Mouse (Mus musculus) C2C12 (cell line): ENCODE measurements around the gene Hist1h2bj. TPM values are rescaled to one million over a fixed set of nuclear protein-coding genes. Genes with fewer than 3 reads are reported as not detected.

Experiments
- H3K27me3 ChIP-seq: one replicate; pipeline ENCODE4 v1.6.1; 2011; ENCODE audit not compliant: control insufficient read depth, insufficient read depth, insufficient read length
- H3K36me3 ChIP-seq: one replicate; pipeline ENCODE4 v1.6.1; 2011; ENCODE audit not compliant: control insufficient read depth, insufficient read depth
- H3K4me3 ChIP-seq: one replicate; pipeline ENCODE4 v1.5.1; 2011; ENCODE audit warnings: mild to moderate bottlenecking, control low read depth; ENCODE audit not compliant: poor library complexity, insufficient read depth, severe bottlenecking
- H3K79me2 ChIP-seq: one replicate; pipeline ENCODE4 v1.6.1; 2011; ENCODE audit not compliant: control insufficient read depth, insufficient read depth
- H3K79me3 ChIP-seq: one replicate; pipeline ENCODE4 v1.6.1; 2011; ENCODE audit warnings: low read depth, control low read depth
- H3ac ChIP-seq: one replicate; pipeline ENCODE3; 2011; ENCODE audit warnings: low read depth; ENCODE audit not compliant: control insufficient read depth, insufficient read length
- CEBPB ChIP-seq: IDR thresholded peaks from one replicate; pipeline ENCODE4 v1.6.1; 2011; ENCODE audit warnings: low read depth, mild to moderate bottlenecking, control low read depth, moderate library complexity
- CTCF ChIP-seq: IDR thresholded peaks from one replicate; pipeline ENCODE4 v1.5.1; 2011; ENCODE audit not compliant: control insufficient read depth, insufficient read depth, insufficient read length
- FOSL1 ChIP-seq: IDR thresholded peaks from one replicate; pipeline ENCODE4 v1.8.0; 2011; ENCODE audit warnings: mild to moderate bottlenecking, low read length; ENCODE audit not compliant: poor library complexity, insufficient read depth, severe bottlenecking
- MAX ChIP-seq: IDR thresholded peaks from one replicate; pipeline ENCODE4 v1.6.1; 2011; ENCODE audit warnings: mild to moderate bottlenecking, control low read depth
- MYOD1 ChIP-seq: IDR thresholded peaks from one replicate; pipeline ENCODE4 v1.6.1; 2011; ENCODE audit warnings: low read depth; ENCODE audit not compliant: control insufficient read depth, insufficient read length
- MYOG ChIP-seq: IDR thresholded peaks from one replicate; pipeline ENCODE4 v1.6.1; 2011; ENCODE audit not compliant: control insufficient read depth, insufficient read length; ENCODE audit errors: extremely low read depth
- USF1 ChIP-seq: IDR thresholded peaks from one replicate; pipeline ENCODE4 v1.6.1; 2011; ENCODE audit warnings: low read depth, mild to moderate bottlenecking, control low read depth, moderate library complexity
- polyA plus RNA-seq: library from polyadenylated mRNA; unstranded; fragments of >200 nt; fragmentation: generic; extraction: Trizol; gene quantifications from one replicate; pipeline ENCODE4 v1.2.1, GENCODE M21; 2012; ENCODE audit warnings: missing spikeins

Gene Hist1h2bj
- polyA plus RNA-seq, 1 experiment = 6.8 TPM

DNA sequence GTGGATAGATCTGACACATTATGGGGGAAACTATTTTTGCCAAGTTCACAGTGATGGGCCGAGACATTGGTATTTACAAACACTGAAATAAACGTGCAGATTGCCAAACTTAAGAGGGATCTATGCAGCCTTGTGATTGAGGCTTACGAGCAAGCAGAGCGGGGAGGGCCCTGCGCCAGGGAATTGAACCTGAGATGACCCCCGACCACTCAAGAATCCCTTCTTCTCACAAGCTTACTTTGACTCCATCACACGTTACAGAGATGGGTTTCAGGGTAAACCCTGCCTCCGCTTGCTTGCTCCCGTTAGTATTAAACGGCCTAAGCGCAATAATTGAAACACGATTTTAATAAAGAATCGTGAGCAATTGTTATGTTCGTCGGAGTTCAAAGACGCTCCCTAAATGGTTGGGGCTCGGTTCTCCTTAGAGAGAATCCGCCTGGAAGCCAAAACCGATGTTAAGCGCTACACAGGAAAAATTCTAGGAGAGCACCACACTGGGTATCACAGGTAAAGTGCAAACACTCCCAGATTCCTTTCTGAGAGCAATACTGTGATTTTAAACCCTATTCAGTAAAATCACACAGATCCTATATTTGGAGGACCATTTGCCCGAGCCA, 45.7 kb upstream of the Hist1h2bj start:
- no peak for TF ChIP-seq CEBPB
- no peak for TF ChIP-seq MYOG
- TF ChIP-seq MAX = no peak
- no peak for TF ChIP-seq MYOD1
- no peak for TF ChIP-seq CTCF
- no peak for TF ChIP-seq FOSL1
- no peak for TF ChIP-seq USF1
- Histone ChIP-seq H3K79me2 (no peaks in the 10 kb centered on the region), H3K27me3 (no peaks in the 10 kb centered on the region), H3ac (no peak overlapping the region), H3K4me3 (peak overlapping the region; percentile 28), H3K79me3 (no peaks in the 10 kb centered on the region), H3K36me3 (no peaks in the 10 kb centered on the region)

GRCm38 (mm10) chr13:21997821-21998220, 45.2 kb upstream of the Hist1h2bj start:
- Histone ChIP-seq H3K79me3 (no peaks in the 10 kb centered on the region), H3K36me3 (no peaks in the 10 kb centered on the region), H3K4me3 (no peak overlapping the region), H3ac (no peak overlapping the region), H3K27me3 (no peaks in the 10 kb centered on the region), H3K79me2 (no peaks in the 10 kb centered on the region)
- TF ChIP-seq MYOD1 (no peak), CEBPB (no peak), CTCF (no peak), MYOG (no peak), FOSL1 (no peak), MAX (no peak), USF1 (no peak)

GRCm38 (mm10) chr13:21998412-21998811, 44.6 kb upstream of the Hist1h2bj start:
- H3K79me2 ChIP-seq = no peaks in the 10 kb centered on the region
- TF ChIP-seq MAX = no peak
- TF ChIP-seq USF1 = no peak
- TF ChIP-seq FOSL1 = no peak
- no peak for TF ChIP-seq CEBPB
- no peak for TF ChIP-seq MYOD1
- H3K36me3 ChIP-seq = no peaks in the 10 kb centered on the region
- H3K79me3 ChIP-seq = no peaks in the 10 kb centered on the region
- H3K4me3 ChIP-seq = no peak overlapping the region
- H3ac ChIP-seq = no peak overlapping the region
- no peaks in the 10 kb centered on the region for H3K27me3 ChIP-seq

DNA sequence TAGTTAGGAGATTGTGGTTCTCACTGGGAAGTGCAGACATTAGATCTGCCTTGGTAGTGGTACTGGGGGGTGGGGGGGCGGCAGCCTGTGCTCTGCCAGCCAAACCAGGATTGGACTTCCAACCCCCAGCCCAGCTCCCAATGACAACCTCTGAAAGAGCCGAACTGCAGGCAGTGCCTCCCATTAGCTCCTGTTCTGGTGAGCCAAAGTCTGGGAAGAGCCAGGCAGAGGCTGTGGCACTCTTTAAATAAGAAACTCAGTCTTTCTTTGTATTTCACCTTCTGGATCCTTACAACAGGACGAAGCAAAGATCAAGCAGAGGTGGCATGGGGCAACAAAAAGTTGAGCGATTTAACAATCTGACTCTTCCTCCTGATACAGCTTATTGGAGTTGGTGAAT, 43.9 kb upstream of the Hist1h2bj start:
- Histone ChIP-seq H3K79me3 (no peaks in the 10 kb centered on the region), H3K4me3 (no peak overlapping the region), H3K36me3 (no peaks in the 10 kb centered on the region), H3K27me3 (no peaks in the 10 kb centered on the region), H3ac (no peak overlapping the region), H3K79me2 (no peaks in the 10 kb centered on the region)
- TF ChIP-seq MYOD1 (no peak), MAX (no peak), FOSL1 (no peak), CTCF (no peak), MYOG (no peak)

DNA sequence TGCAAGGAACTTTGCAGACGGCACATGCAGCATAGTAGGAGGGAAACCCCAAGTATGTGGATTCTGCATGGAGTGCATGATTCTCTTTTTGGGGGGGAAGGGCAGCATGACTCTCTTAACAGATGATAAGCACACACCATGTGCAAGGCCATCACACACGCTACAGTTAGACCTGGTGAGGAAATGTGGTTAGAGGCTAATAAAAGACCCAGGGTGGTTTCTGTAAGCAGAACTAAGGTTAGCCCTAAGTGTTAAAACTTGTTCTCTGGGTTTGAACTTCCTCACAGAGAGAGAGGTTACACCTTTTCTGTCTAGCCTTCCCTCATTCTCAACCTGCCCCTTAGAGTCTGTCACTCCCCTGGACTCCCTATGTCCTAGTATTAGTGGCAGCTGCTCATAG, 41.7 kb upstream of the Hist1h2bj start:
- Histone ChIP-seq H3K36me3 (no peaks in the 10 kb centered on the region), H3ac (no peak overlapping the region), H3K79me2 (no peaks in the 10 kb centered on the region), H3K79me3 (no peaks in the 10 kb centered on the region), H3K27me3 (no peaks in the 10 kb centered on the region), H3K4me3 (no peak overlapping the region)
- TF ChIP-seq MYOD1 = no peak
- no peak for TF ChIP-seq MYOG
- TF ChIP-seq USF1 = no peak
- no peak for TF ChIP-seq CEBPB
- no peak for TF ChIP-seq MAX
- no peak for TF ChIP-seq FOSL1
- no peak for TF ChIP-seq CTCF

GRCm38 (mm10) chr13:22001823-22002222, 41.2 kb upstream of the Hist1h2bj start:
- Histone ChIP-seq H3K36me3 (no peaks in the 10 kb centered on the region), H3K27me3 (peaks cover 3% of the 10 kb centered on the region), H3K79me2 (no peaks in the 10 kb centered on the region), H3ac (no peak overlapping the region), H3K4me3 (no peak overlapping the region), H3K79me3 (no peaks in the 10 kb centered on the region)
- TF ChIP-seq FOSL1 (no peak), CEBPB (no peak), MYOG (no peak), CTCF (no peak), MAX (no peak), USF1 (no peak), MYOD1 (no peak)
